Mouse (Mus musculus): Measurements from ENCODE around the gene Psap.

The Psap gene

GRCm38 (mm10) chr10:60265252-60265651 is 12.2 kb upstream of the Psap start:
- DNase-seq, result peak; percentile 89

- peak; percentile 85 for DNase-seq
Measured at GRCm38 (mm10) chr10:60266842-60267401, 10.5 kb upstream of the Psap start.

- DNase-seq, result peak; percentile 88
Measured at GRCm38 (mm10) chr10:60268738-60269137, 8.7 kb upstream of the Psap start.

GRCm38 (mm10) chr10:60269141-60270064 is 8.0 kb upstream of the Psap start:
- DNase-seq, result peak; percentile 92

- DNase-seq, result no peak
Measured at GRCm38 (mm10) chr10:60271015-60271414, 6.4 kb upstream of the Psap start.

- peak; percentile 77 for DNase-seq
Measured at GRCm38 (mm10) chr10:60272241-60272640, 5.2 kb upstream of the Psap start.

- peak; percentile 96 for DNase-seq
Measured at GRCm38 (mm10) chr10:60273382-60273781, 4.0 kb upstream of the Psap start.

GRCm38 (mm10) chr10:60278006-60278399 is 576 bp downstream of the Psap start:
- DNase-seq, result no peak

- no peak for DNase-seq
Measured at GRCm38 (mm10) chr10:60278786-60279185, 1.4 kb downstream of the Psap start.

GRCm38 (mm10) chr10:60279290-60279940 is 2.0 kb downstream of the Psap start:
- peak; percentile 92 for DNase-seq

- DNase-seq, result peak; percentile 98
Measured at GRCm38 (mm10) chr10:60279941-60280301, 2.5 kb downstream of the Psap start.

- DNase-seq, result no peak
Measured at GRCm38 (mm10) chr10:60280353-60280752, 2.9 kb downstream of the Psap start.

- no peak for DNase-seq
Measured at GRCm38 (mm10) chr10:60281571-60282050, 4.2 kb downstream of the Psap start.

- peak; percentile 98 for DNase-seq
Measured at GRCm38 (mm10) chr10:60282116-60283014, 4.9 kb downstream of the Psap start.

- no peak for DNase-seq
Measured at GRCm38 (mm10) chr10:60284248-60284647, 6.8 kb downstream of the Psap start.

GRCm38 (mm10) chr10:60284676-60285111 is 7.3 kb downstream of the Psap start:
- DNase-seq, result no peak

GRCm38 (mm10) chr10:60285183-60285582 is 7.8 kb downstream of the Psap start:
- no peak for DNase-seq

- peak; percentile 96 for DNase-seq
Measured at GRCm38 (mm10) chr10:60285676-60286372, 8.4 kb downstream of the Psap start.

GRCm38 (mm10) chr10:60286546-60286945 is 9.1 kb downstream of the Psap start:
- peak; percentile 97 for DNase-seq

GRCm38 (mm10) chr10:60287161-60287560 is 9.7 kb downstream of the Psap start:
- no peak for DNase-seq

- no peak for DNase-seq
Measured at GRCm38 (mm10) chr10:60287726-60288125, 10.3 kb downstream of the Psap start.

- DNase-seq, result no peak
Measured at GRCm38 (mm10) chr10:60289216-60289615, 11.8 kb downstream of the Psap start.

Data from heart, adult 11 months (tissue).